Mouse (Mus musculus) forebrain, embryonic 16.5 days (tissue): ENCODE measurements around the gene Clic4. TPM values are rescaled to one million over a fixed set of nuclear protein-coding genes. Genes with fewer than 3 reads are reported as not detected.

ENCODE experiments used
- ATAC-seq: fragments of 200-750 bp; cut with Nextera tagmentation; 2 replicates; pipeline ENCODE4 v1.8.0; 2017; ENCODE audit warnings: mild to moderate bottlenecking, moderate library complexity
- H3K27ac ChIP-seq: fragments of 300-500 bp; sonication (generic); 2 replicates; pipeline ENCODE4 v1.5.1; 2014; ENCODE audit warnings: low read length, control low read depth
- H3K27me3 ChIP-seq: fragments of 300-500 bp; sonication (generic); replicated peaks from 2 replicates; pipeline ENCODE4 v1.6.1; 2014; ENCODE audit warnings: low read length; ENCODE audit not compliant: control insufficient read depth, insufficient read depth
- H3K36me3 ChIP-seq: fragments of 300-500 bp; sonication (generic); 2 replicates; pipeline ENCODE4 v1.6.1; 2014; ENCODE audit not compliant: control insufficient read depth, insufficient read depth
- H3K4me1 ChIP-seq: fragments of 300-500 bp; sonication (generic); replicated peaks from 2 replicates; pipeline ENCODE4 v1.6.1; 2014; ENCODE audit warnings: low read length; ENCODE audit not compliant: control insufficient read depth, insufficient read depth
- H3K4me2 ChIP-seq: fragments of 300-500 bp; sonication (generic); 2 replicates; pipeline ENCODE4 v1.6.1; 2014; ENCODE audit warnings: mild to moderate bottlenecking, low read length, control low read depth
- H3K4me3 ChIP-seq: fragments of 300-500 bp; sonication (generic); replicated peaks from 2 replicates; pipeline ENCODE4 v1.5.1; 2014; ENCODE audit warnings: mild to moderate bottlenecking, low read length, control low read depth
- H3K9ac ChIP-seq: fragments of 300-500 bp; sonication (generic); replicated peaks from 2 replicates; pipeline ENCODE4 v1.6.1; 2014; ENCODE audit warnings: low read depth, low read length, control low read depth
- H3K9me3 ChIP-seq: fragments of 300-500 bp; sonication (generic); 2 replicates; pipeline ENCODE4 v1.6.1; 2016; ENCODE audit warnings: low read length; ENCODE audit not compliant: control insufficient read depth
- WGBS: fragments of 180-500 bp; shearing (Covaris S2); extraction: QIAGEN DNeasy Blood & Tissue Kit; methylation state at CpG from one replicate; pipeline ENCODE4 v1.1.7; 2014; 5-methylcytosine and 5-hydroxymethylcytosine counted together
- polyA plus RNA-seq: library from polyadenylated mRNA; unstranded; fragments of >200 nt; fragmentation: Nextera tagmentation; extraction: Ambion mirVana; gene quantifications from 2 replicates; pipeline ENCODE4 v1.2.1, GENCODE M21; 2015

Gene Clic4
- polyA plus RNA-seq, 1 experiment from 2014 or later, result 97.8 TPM

- under 1% methylated on average over 20 of the region's 20 CpGs for WGBS
- peak overlapping the region; percentile 96 for H3K9ac ChIP-seq
- H3K27ac ChIP-seq, result no peak overlapping the region
- no peak for ATAC-seq
- H3K27me3 ChIP-seq, result no peaks in the 10 kb centered on the region
- no peaks in the 10 kb centered on the region for H3K36me3 ChIP-seq
- peak overlapping the region; percentile 61 for H3K4me2 ChIP-seq
- H3K9me3 ChIP-seq, result no peaks in the 10 kb centered on the region
- H3K4me3 ChIP-seq, result peak overlapping the region; percentile 79
- peaks cover 41% of the 10 kb centered on the region for H3K4me1 ChIP-seq
These were observed 1.2 kb downstream of the Clic4 start for GRCm38 (mm10) chr4:135271419-135271828.

GRCm38 (mm10) chr4:135270476-135270875, 2.1 kb downstream of the Clic4 start:
- Histone ChIP-seq H3K27me3 (no peaks in the 10 kb centered on the region), H3K4me1 (peaks cover 43% of the 10 kb centered on the region), H3K36me3 (no peaks in the 10 kb centered on the region), H3K4me3 (peak overlapping the region; percentile 79), H3K4me2 (peak overlapping the region; percentile 61), H3K9me3 (no peaks in the 10 kb centered on the region), H3K27ac (no peak overlapping the region), H3K9ac (no peak overlapping the region)
- ATAC-seq, result no peak
- 32% methylated on average over 8 of the region's 8 CpGs for WGBS

GRCm38 (mm10) chr4:135269656-135270341, 2.8 kb downstream of the Clic4 start:
- 68% methylated on average over 7 of the region's 7 CpGs for WGBS
- peaks cover 49% of the 10 kb centered on the region for H3K4me1 ChIP-seq
- H3K9me3 ChIP-seq, result no peaks in the 10 kb centered on the region
- H3K4me3 ChIP-seq, result no peak overlapping the region; the same call in 1 of the 2 replicates
- peak overlapping the region; percentile 61 for H3K4me2 ChIP-seq
- ATAC-seq, result no peak
- H3K9ac ChIP-seq, result no peak overlapping the region
- H3K27me3 ChIP-seq, result no peaks in the 10 kb centered on the region
- H3K36me3 ChIP-seq, result no peaks in the 10 kb centered on the region
- H3K27ac ChIP-seq, result no peak overlapping the region; the same call in 1 of the 2 replicates

GRCm38 (mm10) chr4:135267521-135267920, 5.1 kb downstream of the Clic4 start:
- no peaks in the 10 kb centered on the region for H3K36me3 ChIP-seq
- no peak overlapping the region for H3K27ac ChIP-seq
- H3K9ac ChIP-seq, result no peak overlapping the region
- H3K4me1 ChIP-seq, result peaks cover 46% of the 10 kb centered on the region
- H3K4me3 ChIP-seq, result no peak overlapping the region
- peak overlapping the region; percentile 6 for H3K4me2 ChIP-seq
- H3K27me3 ChIP-seq, result no peaks in the 10 kb centered on the region
- WGBS, result 26% methylated on average over 8 of the region's 8 CpGs
- ATAC-seq, result no peak
- H3K9me3 ChIP-seq, result no peaks in the 10 kb centered on the region

GRCm38 (mm10) chr4:135266987-135267386, 5.6 kb downstream of the Clic4 start:
- no peaks in the 10 kb centered on the region for H3K27me3 ChIP-seq
- H3K9me3 ChIP-seq, result no peaks in the 10 kb centered on the region
- no peak overlapping the region for H3K9ac ChIP-seq
- peaks cover 46% of the 10 kb centered on the region for H3K4me1 ChIP-seq
- WGBS, result 63% methylated on average over 9 of the region's 9 CpGs
- peak overlapping the region; percentile 6; the same call in 1 of the 2 replicates for H3K4me2 ChIP-seq
- no peak overlapping the region for H3K4me3 ChIP-seq
- 0 out of 2 replicates have a peak overlapping the region, but pooled peaks have one; percentile 4 for H3K27ac ChIP-seq
- H3K36me3 ChIP-seq, result no peaks in the 10 kb centered on the region
- ATAC-seq, result no peak

GRCm38 (mm10) chr4:135260434-135260833, 12.2 kb downstream of the Clic4 start:
- no peak overlapping the region for H3K4me2 ChIP-seq
- H3K4me3 ChIP-seq, result no peak overlapping the region
- WGBS, result 32% methylated on average over 4 of the region's 4 CpGs
- H3K36me3 ChIP-seq, result no peaks in the 10 kb centered on the region
- H3K27me3 ChIP-seq, result no peaks in the 10 kb centered on the region
- peak overlapping the region; percentile 41 for H3K27ac ChIP-seq
- H3K4me1 ChIP-seq, result peaks cover 37% of the 10 kb centered on the region
- peak; percentile 36; the same call in 1 of the 2 replicates for ATAC-seq
- H3K9ac ChIP-seq, result no peak overlapping the region
- H3K9me3 ChIP-seq, result no peaks in the 10 kb centered on the region

- Histone ChIP-seq H3K9ac (peak overlapping the region; percentile 42; the same call in 1 of the 2 replicates), H3K27ac (peak overlapping the region; percentile 84), H3K27me3 (no peaks in the 10 kb centered on the region), H3K4me3 (no peak overlapping the region), H3K4me1 (peaks cover 36% of the 10 kb centered on the region), H3K4me2 (peak overlapping the region; percentile 32), H3K36me3 (no peaks in the 10 kb centered on the region), H3K9me3 (no peaks in the 10 kb centered on the region)
- no peak for ATAC-seq
- WGBS, result 11% methylated on average over 7 of the region's 7 CpGs
These were observed 14.1 kb downstream of the Clic4 start for GRCm38 (mm10) chr4:135258521-135258920.

GRCm38 (mm10) chr4:135257881-135258476, 14.6 kb downstream of the Clic4 start:
- no peaks in the 10 kb centered on the region for H3K9me3 ChIP-seq
- peak overlapping the region; percentile 32 for H3K4me2 ChIP-seq
- WGBS, result 33% methylated on average over 9 of the region's 9 CpGs
- H3K4me1 ChIP-seq, result peaks cover 36% of the 10 kb centered on the region
- ATAC-seq, result peak; percentile 40; the same call in 1 of the 2 replicates
- no peaks in the 10 kb centered on the region for H3K27me3 ChIP-seq
- no peak overlapping the region for H3K4me3 ChIP-seq
- H3K27ac ChIP-seq, result peak overlapping the region; percentile 84
- 0 out of 2 replicates have a peak overlapping the region, but pooled peaks have one; percentile 2 for H3K9ac ChIP-seq
- no peaks in the 10 kb centered on the region for H3K36me3 ChIP-seq

- no peaks in the 10 kb centered on the region for H3K36me3 ChIP-seq
- no peak for ATAC-seq
- peaks cover 36% of the 10 kb centered on the region for H3K4me1 ChIP-seq
- H3K27me3 ChIP-seq, result no peaks in the 10 kb centered on the region
- H3K4me3 ChIP-seq, result no peak overlapping the region
- WGBS, result 92% methylated on average over 11 of the region's 11 CpGs
- no peak overlapping the region for H3K27ac ChIP-seq
- no peak overlapping the region for H3K9ac ChIP-seq
- no peak overlapping the region for H3K4me2 ChIP-seq
- H3K9me3 ChIP-seq, result no peaks in the 10 kb centered on the region
These were observed 15.8 kb downstream of the Clic4 start for GRCm38 (mm10) chr4:135256536-135257450.
